39 mouse cellular contexts compared by ENCODE assay signal in genomic region chr1:92636015-92636414, GRCm38 (mm10). TPM values are rescaled to one million over a fixed set of nuclear protein-coding genes. Genes with fewer than 3 reads are reported as not detected.
A peak's percentile ranks its signal among the peaks of the same experiment; 100 is the strongest.
DNase-seq lines count a peak whose midpoint lies in the region; ATAC-seq and TF ChIP-seq lines count a peak whose summit lies in the region.
"Had no signal": no experiment of that assay in that cellular context is flagged by ENCODE, and none has a peak within 500 bp of the region (broad histone marks: within the 10 kb centered on the region; RNA-seq: fewer than 3 reads in every experiment).

No protein-coding gene starts in this region.

- peak; percentile 83 for DNase-seq in heart, adult 11 months
- DNase-seq in heart, embryonic 10.5 days (ENCODE audit: low spot score): no peak
- no peak for DNase-seq in midbrain, postnatal 0 days (ENCODE audit: low spot score)
- no peak for DNase-seq in left cerebral cortex, adult 2 months (ENCODE audit: extremely low spot score in 1 of 2, low spot score in 2 of 2)
- DNase-seq: adrenal gland, postnatal 14 days; cerebellum, adult 11 months; cerebellum, adult 9-11 months; embryo, embryonic 11 days; forebrain, postnatal 0 days; heart, postnatal 36 days; kidney, adult 11 months; kidney, postnatal 25 days; left cerebral cortex, postnatal 4 days; liver, embryonic 13.5 days; lung, adult 2 months; lung, postnatal 10 days; retina, postnatal 1 day; right cerebral cortex, postnatal 25 days; thymus, postnatal 4 days had no signal

- H3K4me2 ChIP-seq in midbrain, embryonic 13.5 days (replicated peaks): no peak overlapping the region
- H3K4me2 ChIP-seq in midbrain, postnatal 0 days (ENCODE audit: low read depth, low read length, poor library complexity, severe bottlenecking): no peak overlapping the region
- no peak overlapping the region for H3K4me2 ChIP-seq in hindbrain, embryonic 12.5 days (replicated peaks)
- H3K4me2 ChIP-seq in neural tube, embryonic 15.5 days: no peak overlapping the region
- H3K4me2 ChIP-seq: embryonic facial prominence, embryonic 12.5 days; forebrain, embryonic 12.5 days; heart, embryonic 11.5 days; kidney, embryonic 15.5 days; liver, embryonic 13.5 days; midbrain, embryonic 15.5 days; neural tube, embryonic 12.5 days had no signal

- peaks cover 41% of the 10 kb centered on the region for H3K36me3 ChIP-seq in heart, embryonic 10.5 days
- H3K36me3 ChIP-seq in midbrain, embryonic 13.5 days: peaks cover 39% of the 10 kb centered on the region
- H3K36me3 ChIP-seq in midbrain, postnatal 0 days (ENCODE audit: insufficient read depth, low read length): peaks cover 34% of the 10 kb centered on the region
- peaks cover 36% of the 10 kb centered on the region for H3K36me3 ChIP-seq in hindbrain, embryonic 12.5 days
- peaks cover 36% of the 10 kb centered on the region for H3K36me3 ChIP-seq in neural tube, embryonic 15.5 days

- intact Hi-C loops in left cerebral cortex, adult 2 months (cut with DNase I): no loop called here

- TF ChIP-seq CTCF in midbrain, postnatal 0 days (IDR thresholded peaks at IDR 0.05): no peak
- TF ChIP-seq CTCF in left cerebral cortex, adult 2 months (IDR thresholded peaks at IDR 0.05): no peak

- H3K9me3 ChIP-seq in heart, embryonic 10.5 days: no peaks in the 10 kb centered on the region
- H3K9me3 ChIP-seq in midbrain, embryonic 13.5 days: no peaks in the 10 kb centered on the region
- no peaks in the 10 kb centered on the region for H3K9me3 ChIP-seq in midbrain, postnatal 0 days (ENCODE audit: low read length)
- H3K9me3 ChIP-seq in hindbrain, embryonic 12.5 days (replicated peaks): no peaks in the 10 kb centered on the region
- no peaks in the 10 kb centered on the region for H3K9me3 ChIP-seq in neural tube, embryonic 15.5 days (replicated peaks)
- H3K9me3 ChIP-seq: embryonic facial prominence, embryonic 12.5 days; forebrain, embryonic 12.5 days; G1E; kidney, embryonic 15.5 days; liver, embryonic 13.5 days; midbrain, embryonic 15.5 days; neural tube, embryonic 12.5 days had no signal

- H3K27ac ChIP-seq in heart, embryonic 10.5 days: no peak overlapping the region
- 0 out of 2 replicates have a peak overlapping the region, but pooled peaks have one; percentile 44 for H3K27ac ChIP-seq in midbrain, embryonic 13.5 days
- H3K27ac ChIP-seq in midbrain, postnatal 0 days (ENCODE audit: low read depth, low read length): no peak overlapping the region
- H3K27ac ChIP-seq in hindbrain, embryonic 12.5 days: 0 out of 2 replicates have a peak overlapping the region, but pooled peaks have one; percentile 4
- 0 out of 2 replicates have a peak overlapping the region, but pooled peaks have one; percentile 23 for H3K27ac ChIP-seq in neural tube, embryonic 15.5 days (replicated peaks)
- H3K27ac ChIP-seq in left cerebral cortex, adult 2 months: no peak overlapping the region
- H3K27ac ChIP-seq: kidney, embryonic 15.5 days; liver, embryonic 13.5 days; neural tube, embryonic 12.5 days; stomach, postnatal 0 days had no signal

- H3K27me3 ChIP-seq in heart, embryonic 10.5 days (ENCODE audit: insufficient read depth, poor library complexity, severe bottlenecking): 0 out of 2 replicates have a peak, but pooled peaks cover 3% of the 10 kb centered on the region
- no peaks in the 10 kb centered on the region for H3K27me3 ChIP-seq in midbrain, embryonic 13.5 days
- no peaks in the 10 kb centered on the region for H3K27me3 ChIP-seq in midbrain, postnatal 0 days (ENCODE audit: insufficient read depth, low read length)
- H3K27me3 ChIP-seq in hindbrain, embryonic 12.5 days: no peaks in the 10 kb centered on the region
- H3K27me3 ChIP-seq in neural tube, embryonic 15.5 days (replicated peaks): no peaks in the 10 kb centered on the region
- H3K27me3 ChIP-seq: embryonic facial prominence, embryonic 12.5 days; forebrain, embryonic 12.5 days; kidney, embryonic 15.5 days; liver, embryonic 13.5 days; midbrain, embryonic 15.5 days; neural tube, embryonic 12.5 days; Patski had no signal

- no peak overlapping the region for H3K9ac ChIP-seq in midbrain, embryonic 13.5 days (replicated peaks)
- H3K9ac ChIP-seq in midbrain, postnatal 0 days (replicated peaks; ENCODE audit: low read length, poor library complexity, severe bottlenecking): no peak overlapping the region
- H3K9ac ChIP-seq in hindbrain, embryonic 12.5 days: no peak overlapping the region
- no peak overlapping the region for H3K9ac ChIP-seq in neural tube, embryonic 15.5 days (replicated peaks)
- H3K9ac ChIP-seq: embryonic facial prominence, embryonic 12.5 days; forebrain, embryonic 12.5 days; forebrain, postnatal 0 days; kidney, embryonic 15.5 days; liver, embryonic 13.5 days; midbrain, embryonic 15.5 days; neural tube, embryonic 12.5 days had no signal

- no peak overlapping the region for H3K4me3 ChIP-seq in heart, embryonic 10.5 days
- no peak overlapping the region for H3K4me3 ChIP-seq in midbrain, embryonic 13.5 days (replicated peaks)
- H3K4me3 ChIP-seq in midbrain, postnatal 0 days (ENCODE audit: low read depth, low read length): no peak overlapping the region
- H3K4me3 ChIP-seq in hindbrain, embryonic 12.5 days: no peak overlapping the region
- H3K4me3 ChIP-seq in neural tube, embryonic 15.5 days (replicated peaks): no peak overlapping the region
- H3K4me3 ChIP-seq in left cerebral cortex, adult 2 months: no peak overlapping the region
- H3K4me3 ChIP-seq: embryonic facial prominence, embryonic 12.5 days; forebrain, embryonic 12.5 days; kidney, embryonic 15.5 days; liver, embryonic 13.5 days; midbrain, embryonic 15.5 days; neural tube, embryonic 12.5 days had no signal

- ATAC-seq in midbrain, embryonic 13.5 days: no peak
- no peak for ATAC-seq in midbrain, postnatal 0 days (ENCODE audit: low FRiP score)
- no peak for ATAC-seq in hindbrain, embryonic 12.5 days (ENCODE audit: low FRiP score)
- ATAC-seq in neural tube, embryonic 15.5 days (ENCODE audit: low FRiP score): no peak
- ATAC-seq: forebrain, postnatal 0 days; inflammation-experienced regulatory T-cells, adult 6 months; Patski had no signal

- peaks cover 20% of the 10 kb centered on the region for H3K4me1 ChIP-seq in heart, embryonic 10.5 days
- peaks cover 28% of the 10 kb centered on the region for H3K4me1 ChIP-seq in midbrain, embryonic 13.5 days (replicated peaks)
- peaks cover 7% of the 10 kb centered on the region for H3K4me1 ChIP-seq in midbrain, postnatal 0 days (ENCODE audit: insufficient read depth, low read length)
- peaks cover 24% of the 10 kb centered on the region for H3K4me1 ChIP-seq in hindbrain, embryonic 12.5 days
- H3K4me1 ChIP-seq in neural tube, embryonic 15.5 days: peaks cover 30% of the 10 kb centered on the region

- 83% methylated on average over 8 of the region's 8 CpGs for WGBS in heart, embryonic 10.5 days
- whole genome bisulfite sequencing in midbrain, embryonic 13.5 days: 88% methylated on average over 8 of the region's 8 CpGs
- 83% methylated on average over 8 of the region's 8 CpGs for WGBS in midbrain, postnatal 0 days
- WGBS in hindbrain, embryonic 12.5 days: 84% methylated on average over 8 of the region's 8 CpGs
- 91% methylated on average over 8 of the region's 8 CpGs for WGBS in neural tube, embryonic 15.5 days

RNA-seq across cellular contexts. Expression of gene Cops9, which starts 5.8 kb away (rescaled TPM):
- 310 and 346 TPM in 2 replicates for polyA plus RNA-seq in heart, embryonic 10.5 days (2016; fragmentation: Nextera tagmentation; extraction: Ambion mirVana)
- 576 and 596 TPM in 2 replicates for polyA plus RNA-seq in midbrain, embryonic 13.5 days (2015; fragmentation: Nextera tagmentation; extraction: Ambion mirVana)
- total RNA-seq in midbrain, postnatal 0 days (2014; rRNA removed): 182 and 297 TPM in 2 replicates
- polyA plus RNA-seq in midbrain, postnatal 0 days (2015; fragmentation: Nextera tagmentation; extraction: Ambion mirVana): 598 and 604 TPM in 2 replicates
- 333 and 394 TPM in 2 replicates for polyA plus RNA-seq in hindbrain, embryonic 12.5 days (2016; fragmentation: Nextera tagmentation; extraction: Ambion mirVana)
- 541 and 661 TPM in 2 replicates for polyA plus RNA-seq in neural tube, embryonic 15.5 days (2015; fragmentation: Nextera tagmentation; extraction: Ambion mirVana)
- total RNA-seq in left cerebral cortex, adult 2 months (2021): 100 to 1,000 TPM; 237 TPM

RNA-seq across cellular contexts. Expression of gene Otos, which starts 12.6 kb away (rescaled TPM):
- polyA plus RNA-seq in heart, embryonic 10.5 days (2016; fragmentation: Nextera tagmentation; extraction: Ambion mirVana): 0.08 TPM in 1 of 2 replicates, not detected in the other
- 0.11 and 0.34 TPM in 2 replicates for polyA plus RNA-seq in midbrain, embryonic 13.5 days (2015; fragmentation: Nextera tagmentation; extraction: Ambion mirVana)
- not detected in 2 replicates for total RNA-seq in midbrain, postnatal 0 days (2014; rRNA removed)
- 0.69 and 0.96 TPM in 2 replicates for polyA plus RNA-seq in midbrain, postnatal 0 days (2015; fragmentation: Nextera tagmentation; extraction: Ambion mirVana)
- not detected in 2 replicates for polyA plus RNA-seq in hindbrain, embryonic 12.5 days (2016; fragmentation: Nextera tagmentation; extraction: Ambion mirVana)
- polyA plus RNA-seq in neural tube, embryonic 15.5 days (2015; fragmentation: Nextera tagmentation; extraction: Ambion mirVana): 0.33 and 0.73 TPM in 2 replicates
- total RNA-seq in left cerebral cortex, adult 2 months (2021): not detected
- total RNA-seq: adrenal gland, postnatal 14 days; forebrain, postnatal 0 days; gastrocnemius, adult 8-10 months; heart, postnatal 36 days; left cerebral cortex, postnatal 4 days had no signal
- polyA plus RNA-seq: G1E; heart, embryonic 11.5 days; liver, embryonic 13.5 days; lung, adult 2 months; neural tube, embryonic 12.5 days had no signal

RNA-seq across cellular contexts. Expression of gene Olfr12, which starts 18.4 kb away (rescaled TPM):
- not detected in 2 replicates for polyA plus RNA-seq in heart, embryonic 10.5 days (2016; fragmentation: Nextera tagmentation; extraction: Ambion mirVana)
- 0.08 TPM in 1 of 2 replicates, not detected in the other for polyA plus RNA-seq in midbrain, embryonic 13.5 days (2015; fragmentation: Nextera tagmentation; extraction: Ambion mirVana)
- total RNA-seq in midbrain, postnatal 0 days (2014; rRNA removed): not detected in 2 replicates
- not detected in 2 replicates for polyA plus RNA-seq in midbrain, postnatal 0 days (2015; fragmentation: Nextera tagmentation; extraction: Ambion mirVana)
- polyA plus RNA-seq in hindbrain, embryonic 12.5 days (2016; fragmentation: Nextera tagmentation; extraction: Ambion mirVana): not detected in 2 replicates
- not detected in 2 replicates for polyA plus RNA-seq in neural tube, embryonic 15.5 days (2015; fragmentation: Nextera tagmentation; extraction: Ambion mirVana)
- not detected for total RNA-seq in left cerebral cortex, adult 2 months (2021)
- total RNA-seq: adrenal gland, postnatal 14 days; forebrain, postnatal 0 days; gastrocnemius, adult 8-10 months; gastrocnemius, postnatal 4 days; heart, postnatal 36 days; layer of hippocampus, adult 18-20 months; left cerebral cortex, postnatal 4 days had no signal
- polyA plus RNA-seq: embryonic facial prominence, embryonic 12.5 days; forebrain, embryonic 12.5 days; forebrain, postnatal 0 days; G1E; heart, embryonic 11.5 days; heart, embryonic 16.5 days; inflammation-experienced regulatory T-cells, adult 6 months; kidney, embryonic 15.5 days; limb, embryonic 14.5 days; liver, embryonic 13.5 days; lung, adult 2 months; midbrain, embryonic 15.5 days; neural tube, embryonic 12.5 days; Patski; stomach, postnatal 0 days; thymus, postnatal 0 days had no signal

RNA-seq across cellular contexts. Expression of gene Olfr1410, which starts 30.4 kb away (rescaled TPM):
- polyA plus RNA-seq in heart, embryonic 10.5 days (2016; fragmentation: Nextera tagmentation; extraction: Ambion mirVana): not detected in 2 replicates
- not detected in 2 replicates for polyA plus RNA-seq in midbrain, embryonic 13.5 days (2015; fragmentation: Nextera tagmentation; extraction: Ambion mirVana)
- not detected in 2 replicates for total RNA-seq in midbrain, postnatal 0 days (2014; rRNA removed)
- polyA plus RNA-seq in midbrain, postnatal 0 days (2015; fragmentation: Nextera tagmentation; extraction: Ambion mirVana): not detected in 2 replicates
- polyA plus RNA-seq in hindbrain, embryonic 12.5 days (2016; fragmentation: Nextera tagmentation; extraction: Ambion mirVana): not detected in 2 replicates
- not detected in 2 replicates for polyA plus RNA-seq in neural tube, embryonic 15.5 days (2015; fragmentation: Nextera tagmentation; extraction: Ambion mirVana)
- total RNA-seq in left cerebral cortex, adult 2 months (2021): not detected
- total RNA-seq: adrenal gland, postnatal 14 days; forebrain, postnatal 0 days; gastrocnemius, adult 8-10 months; gastrocnemius, postnatal 4 days; heart, postnatal 36 days; layer of hippocampus, adult 18-20 months; left cerebral cortex, postnatal 4 days had no signal
- polyA plus RNA-seq: embryonic facial prominence, embryonic 12.5 days; forebrain, embryonic 12.5 days; forebrain, postnatal 0 days; G1E; heart, embryonic 11.5 days; heart, embryonic 16.5 days; inflammation-experienced regulatory T-cells, adult 6 months; kidney, embryonic 15.5 days; limb, embryonic 14.5 days; liver, embryonic 13.5 days; lung, adult 2 months; midbrain, embryonic 15.5 days; neural tube, embryonic 12.5 days; Patski; stomach, postnatal 0 days; thymus, postnatal 0 days had no signal

RNA-seq across cellular contexts. Expression of gene Olfr1411, which starts 41.8 kb away (rescaled TPM):
- not detected in 2 replicates for polyA plus RNA-seq in heart, embryonic 10.5 days (2016; fragmentation: Nextera tagmentation; extraction: Ambion mirVana)
- not detected in 2 replicates for polyA plus RNA-seq in midbrain, embryonic 13.5 days (2015; fragmentation: Nextera tagmentation; extraction: Ambion mirVana)
- total RNA-seq in midbrain, postnatal 0 days (2014; rRNA removed): not detected in 2 replicates
- polyA plus RNA-seq in midbrain, postnatal 0 days (2015; fragmentation: Nextera tagmentation; extraction: Ambion mirVana): not detected in 2 replicates
- not detected in 2 replicates for polyA plus RNA-seq in hindbrain, embryonic 12.5 days (2016; fragmentation: Nextera tagmentation; extraction: Ambion mirVana)
- polyA plus RNA-seq in neural tube, embryonic 15.5 days (2015; fragmentation: Nextera tagmentation; extraction: Ambion mirVana): not detected in 2 replicates
- total RNA-seq in left cerebral cortex, adult 2 months (2021): not detected
- total RNA-seq: adrenal gland, postnatal 14 days; forebrain, postnatal 0 days; G1E; gastrocnemius, adult 8-10 months; gastrocnemius, postnatal 4 days; heart, postnatal 36 days; layer of hippocampus, adult 18-20 months; layer of hippocampus, postnatal 14 days; left cerebral cortex, postnatal 4 days had no signal
- polyA plus RNA-seq: embryonic facial prominence, embryonic 12.5 days; forebrain, embryonic 12.5 days; forebrain, postnatal 0 days; G1E; heart, embryonic 11.5 days; heart, embryonic 16.5 days; inflammation-experienced regulatory T-cells, adult 6 months; kidney, embryonic 15.5 days; limb, embryonic 14.5 days; liver, embryonic 13.5 days; lung, adult 2 months; midbrain, embryonic 15.5 days; neural tube, embryonic 12.5 days; Patski; stomach, postnatal 0 days; thymus, postnatal 0 days had no signal

Comparison
In these comparisons a context has a peak if more than half of its experiments do, and no peak if none do; other contexts are left out.
1. H3K27ac ChIP-seq: peak in midbrain, embryonic 13.5 days (single experiment), hindbrain, embryonic 12.5 days (single experiment) and neural tube, embryonic 15.5 days (single experiment); none in heart, embryonic 10.5 days (single experiment), midbrain, postnatal 0 days (single experiment) and left cerebral cortex, adult 2 months (single experiment).